Mouse (Mus musculus) left cerebral cortex, postnatal 10 days (tissue): ENCODE data around the gene Flt3. TPM values are rescaled to one million over a fixed set of nuclear protein-coding genes. Genes with fewer than 3 reads are reported as not detected.

Experiments
- DNase-seq, 2 experiments: peaks; one replicate each; pipeline ENCODE4 v3.0.0; 2021 to 2022; ENCODE audit warnings: low spot score in 2 of 2, mixed read lengths in 1 of 2; ENCODE audit errors: extremely low spot score in 1 of 2
- intact Hi-C: fragments of 180-260 bp; cut with DNase I; formaldehyde crosslinking; loops from one replicate; pipeline ENCODE4 v1.15.1; 2025
- total RNA-seq, 2 experiments: library from RNA; stranded (reverse); gene quantifications; 2 replicates each; pipeline ENCODE4 v1.2.3; 2021

Flt3 gene
- total RNA-seq, 2 experiments from 2014 or later, result 2.2 to 2.6 TPM

DNA sequence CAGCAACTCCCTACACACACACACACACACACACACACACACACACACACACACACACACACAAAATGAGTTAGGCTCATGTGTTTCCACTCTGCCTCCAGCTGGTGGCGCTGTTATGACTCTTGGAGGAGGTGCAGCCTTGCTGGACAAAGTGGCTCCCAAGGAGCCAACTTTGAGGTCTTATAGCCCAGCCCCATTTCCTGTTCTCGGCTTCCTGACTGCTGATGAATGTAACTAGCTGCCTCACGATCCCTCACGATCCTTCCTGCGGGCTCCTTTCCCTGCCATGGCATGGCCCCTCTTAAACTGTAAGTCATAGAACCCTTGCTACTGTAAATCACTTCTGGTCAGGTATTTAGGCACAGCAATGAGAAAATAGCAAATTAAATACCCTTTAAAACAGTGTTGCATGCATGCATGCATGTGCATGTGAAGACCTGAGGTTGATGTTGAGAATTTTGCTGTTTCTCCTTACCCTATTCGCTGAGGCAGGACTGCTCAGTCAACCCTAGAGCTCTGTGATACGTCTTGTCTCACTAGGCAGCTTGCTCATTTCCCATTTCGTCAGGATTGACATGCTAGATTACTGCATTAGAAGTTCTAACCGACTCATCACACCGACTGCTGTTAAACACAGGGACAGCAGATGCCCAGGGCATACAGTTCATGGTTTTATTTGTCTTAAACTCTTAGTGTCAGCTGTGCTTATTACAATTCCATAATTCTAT is 18.3 kb upstream of the Flt3 start:
- DNase-seq, result peak in 1 of 2 experiments; percentile 76
- intact Hi-C loops, result no loop called here

DNA sequence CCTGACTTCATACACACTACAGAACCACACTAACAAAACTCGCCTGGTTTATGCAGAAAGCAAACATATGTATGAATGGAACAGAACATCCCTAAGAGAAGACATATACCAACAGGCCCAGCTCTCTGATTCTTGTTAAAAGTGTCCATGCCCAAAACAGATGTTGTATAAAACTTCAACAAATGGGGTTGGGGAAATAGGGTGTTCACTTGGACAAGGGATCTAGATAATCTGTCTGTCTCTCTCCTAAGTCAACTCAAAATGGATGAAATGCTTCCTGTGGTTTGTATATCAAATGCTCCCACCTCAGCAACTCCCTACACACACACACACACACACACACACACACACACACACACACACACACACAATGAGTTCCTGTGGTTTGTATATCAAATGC is 17.7 kb upstream of the Flt3 start:
- no peak for DNase-seq
- intact Hi-C loops, result no loop called here

DNA sequence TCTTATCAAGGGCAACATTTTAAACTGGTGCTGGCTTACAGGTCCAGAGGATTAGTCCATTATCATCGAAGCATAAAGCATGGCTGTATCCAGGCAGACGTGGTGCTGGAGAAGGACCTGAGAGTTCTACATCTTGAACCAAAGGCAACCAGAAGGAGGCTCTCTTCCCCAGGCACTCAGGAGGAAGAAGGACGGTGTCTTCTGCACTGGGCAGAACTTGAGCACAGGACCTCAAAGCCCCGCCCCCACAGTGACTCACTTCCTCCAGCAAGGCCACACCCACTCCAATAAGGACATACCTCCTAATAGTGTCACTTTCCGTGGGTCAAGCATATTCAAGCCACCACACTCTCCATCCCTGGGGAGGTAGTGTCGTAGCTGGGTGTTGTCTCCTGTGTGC is 10.3 kb upstream of the Flt3 start:
- intact Hi-C loops, result no loop called here
- DNase-seq, result peak in 1 of 2 experiments; percentile 34

DNA sequence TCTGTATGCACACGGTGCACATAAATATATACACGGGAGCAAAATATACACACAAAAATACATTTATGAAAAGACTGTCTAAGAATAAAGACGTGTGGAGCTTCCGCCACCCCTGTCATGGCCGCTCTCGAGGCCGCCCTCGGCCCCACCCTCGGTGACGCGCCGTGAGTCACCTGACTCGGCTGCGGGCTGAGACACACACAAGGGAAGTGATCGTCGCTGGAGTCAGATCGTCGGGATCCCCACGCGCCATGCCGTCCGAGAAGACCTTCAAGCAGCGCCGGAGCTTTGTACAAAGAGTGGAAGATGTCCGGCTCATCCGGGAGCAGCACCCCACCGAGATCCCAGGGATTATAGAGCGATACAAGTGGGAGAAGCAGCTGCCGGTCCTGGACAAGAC is 8.4 kb upstream of the Flt3 start:
- peak in 1 of 2 experiments; percentile 44 for DNase-seq
- intact Hi-C loops, result loop anchor here (10.0 kb wide), 1 partner anchor 436 kb away; no protein-coding TSS in a partner anchor

DNA sequence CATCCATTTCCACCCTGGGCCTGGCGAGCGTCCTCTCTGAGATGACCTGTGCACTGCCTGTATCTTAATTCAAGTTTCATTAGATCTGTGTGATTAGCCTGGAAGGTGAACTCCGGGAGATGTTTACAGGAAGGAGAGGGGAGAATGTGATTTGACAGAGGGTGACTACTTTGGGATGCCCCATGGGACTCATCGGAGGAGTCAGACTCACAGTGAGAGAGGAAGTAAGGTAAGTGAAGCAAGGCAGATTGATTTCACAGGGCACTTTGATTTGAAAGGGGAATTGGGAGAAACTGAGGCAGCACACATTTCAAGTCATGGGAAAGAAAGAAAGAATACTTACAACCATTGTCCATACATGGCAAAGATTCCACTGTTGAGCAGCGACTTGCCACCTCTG is 5.8 kb upstream of the Flt3 start:
- intact Hi-C loops, result loop anchor here (10.0 kb wide), 1 partner anchor 439 kb away; no protein-coding TSS in a partner anchor

DNA sequence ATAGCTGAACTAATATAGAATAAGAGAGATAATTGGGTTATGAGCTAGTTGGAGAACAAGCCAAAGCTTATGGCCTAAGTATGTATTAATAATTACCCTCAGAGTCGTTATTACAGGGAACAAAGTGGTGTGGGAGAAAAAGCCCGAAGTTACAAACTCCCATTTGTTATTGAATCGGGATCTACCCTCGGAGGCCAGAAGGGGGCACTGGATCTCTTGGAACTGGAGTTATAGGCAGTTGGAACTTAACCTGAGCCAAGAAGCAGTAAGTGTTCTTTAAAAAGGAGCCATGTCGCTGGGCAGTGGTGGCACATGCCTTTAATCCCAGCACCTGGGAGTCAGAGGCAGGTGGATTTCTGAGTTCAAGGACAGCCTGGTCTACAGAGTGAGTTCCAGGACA is 2.2 kb upstream of the Flt3 start:
- DNase-seq, result peak; percentile 20 to 66
- intact Hi-C loops, result loop anchor here (10.0 kb wide), 1 partner anchor 442 kb away; no protein-coding TSS in a partner anchor

More for the DNA sequence above, 5.8 kb upstream of the Flt3 start:
- no peak for DNase-seq

DNA sequence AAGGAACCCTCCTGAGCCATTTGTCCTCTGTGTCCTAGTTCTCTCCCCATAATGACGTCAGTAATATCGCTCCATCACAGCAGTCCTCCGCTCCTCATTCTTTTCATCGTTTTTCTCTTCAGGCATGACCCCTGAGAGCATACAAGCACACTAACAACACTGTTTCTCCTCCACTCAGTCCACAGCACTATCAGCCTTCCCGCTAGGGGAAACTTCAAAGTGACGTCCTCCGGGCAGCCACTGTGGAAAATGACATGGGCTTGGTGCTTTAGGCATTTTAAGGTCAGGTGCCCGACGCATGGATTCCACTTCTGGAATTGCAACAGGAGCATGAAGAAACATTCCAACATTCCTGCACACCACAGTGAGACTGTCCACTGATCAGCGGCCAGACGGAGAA is 735 bp upstream of the Flt3 start:
- DNase-seq, result no peak
- intact Hi-C loops, result loop anchor here (10.0 kb wide), 1 partner anchor 444 kb away; no protein-coding TSS in a partner anchor

DNA sequence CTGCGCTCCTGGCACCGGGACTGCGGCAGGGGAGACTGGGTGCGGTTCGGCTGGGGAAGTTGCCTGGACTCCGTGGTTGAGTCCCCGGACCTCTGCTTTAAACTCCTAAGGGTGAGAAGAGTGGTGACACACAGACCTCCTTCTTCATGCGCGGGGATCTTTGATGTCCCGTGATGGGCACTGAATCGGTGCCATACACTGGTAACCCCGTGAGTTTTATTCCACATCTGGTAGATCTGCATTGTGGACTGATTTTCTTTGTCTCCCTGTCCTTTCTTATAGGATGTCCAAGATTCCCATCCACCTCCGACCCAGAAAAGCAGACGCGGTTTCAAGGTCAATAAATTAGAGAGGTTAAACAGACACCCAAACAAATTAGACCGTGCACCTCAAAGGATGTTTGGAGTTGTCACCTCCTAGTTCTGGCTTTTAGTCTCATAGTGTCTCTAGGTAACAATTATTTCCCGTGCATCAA is 253 bp upstream of the Flt3 start:
- no peak for DNase-seq
- intact Hi-C loops, result loop anchor here (10.0 kb wide), 1 partner anchor 444 kb away; no protein-coding TSS in a partner anchor

DNA sequence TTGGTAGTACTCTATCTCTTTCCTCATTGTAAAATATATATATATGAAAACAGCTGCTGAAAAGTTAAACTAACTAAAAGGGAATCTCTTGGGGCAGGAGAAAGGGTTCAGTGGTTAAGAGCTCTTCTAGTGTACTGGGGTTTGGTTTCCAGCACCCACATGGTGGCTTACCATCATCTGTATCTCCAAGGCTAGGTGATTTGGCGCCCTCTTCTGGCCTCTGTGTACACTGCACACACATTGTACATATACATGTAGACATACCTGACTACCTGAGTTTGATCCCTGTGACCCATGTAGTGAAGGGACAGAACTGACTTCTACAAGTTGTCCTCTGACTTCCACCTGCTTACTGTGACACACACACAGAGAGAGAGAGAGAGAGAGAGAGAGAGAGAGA is 5.2 kb downstream of the Flt3 start:
- no peak for DNase-seq
- intact Hi-C loops, result no loop called here

DNA sequence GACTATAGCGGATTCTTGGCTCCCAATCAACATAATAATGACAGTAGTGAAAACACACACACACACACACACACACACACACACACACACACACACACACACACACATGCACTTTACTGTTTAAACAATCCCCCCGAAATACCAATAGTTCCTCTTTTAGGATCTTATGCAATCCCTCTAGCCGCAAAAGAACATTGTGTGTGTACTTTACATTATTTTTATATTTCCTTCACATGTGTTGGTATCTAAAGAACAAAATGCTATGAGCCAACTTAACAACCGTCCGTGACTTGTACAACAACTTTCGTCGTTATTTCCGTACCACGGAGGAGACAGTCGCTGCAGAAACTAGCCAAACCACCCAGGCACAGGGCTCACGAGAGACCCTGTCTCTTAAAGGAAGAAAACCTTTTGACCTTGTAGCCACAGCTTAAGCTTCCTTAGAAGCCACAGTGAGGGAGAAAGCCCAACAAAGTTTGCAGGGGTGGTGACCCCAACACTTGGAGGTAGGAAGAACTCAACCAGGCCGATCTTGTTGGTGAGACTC is 7.5 kb downstream of the Flt3 start:
- intact Hi-C loops, result no loop called here
- DNase-seq, result no peak

DNA sequence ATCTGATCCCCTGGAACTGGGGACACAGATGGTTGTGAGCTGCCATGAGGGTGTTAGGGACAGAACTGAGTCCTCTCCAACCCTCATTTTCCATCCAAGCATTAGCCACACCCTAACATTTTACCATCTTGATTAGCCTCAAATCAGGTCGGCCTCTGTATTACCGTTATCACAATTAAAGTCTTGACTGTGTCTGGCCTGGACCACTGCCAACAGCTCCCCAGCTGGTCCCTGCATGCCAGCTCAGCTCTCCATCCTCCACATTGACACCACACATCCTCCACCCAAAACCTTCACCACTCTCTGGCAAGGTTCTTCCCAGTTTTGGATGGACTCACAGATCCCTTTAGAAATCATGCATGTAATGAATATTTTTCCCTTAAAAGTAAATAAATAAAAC is 9.5 kb downstream of the Flt3 start:
- intact Hi-C loops, result no loop called here
- peak in 1 of 2 experiments; percentile 37 for DNase-seq

DNA sequence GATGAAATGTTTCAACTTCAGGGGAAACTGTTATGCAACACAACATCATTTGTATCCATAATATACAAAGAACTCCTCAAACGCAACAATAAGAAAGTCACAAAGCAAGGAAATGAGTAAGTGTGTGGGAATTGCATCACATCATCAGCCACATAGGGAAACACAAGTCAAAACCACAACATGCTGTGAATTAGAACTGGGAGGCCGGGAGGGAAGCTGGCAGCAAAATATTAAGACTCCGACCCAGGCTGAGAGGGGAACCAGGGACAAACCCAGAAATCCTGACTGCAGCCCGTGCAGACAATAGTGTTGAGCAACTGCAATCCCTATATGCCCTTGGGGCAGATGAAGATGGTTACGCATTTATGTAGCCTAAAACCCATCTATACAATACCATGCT is 11.2 kb downstream of the Flt3 start:
- DNase-seq, result no peak
- intact Hi-C loops, result no loop called here

DNA sequence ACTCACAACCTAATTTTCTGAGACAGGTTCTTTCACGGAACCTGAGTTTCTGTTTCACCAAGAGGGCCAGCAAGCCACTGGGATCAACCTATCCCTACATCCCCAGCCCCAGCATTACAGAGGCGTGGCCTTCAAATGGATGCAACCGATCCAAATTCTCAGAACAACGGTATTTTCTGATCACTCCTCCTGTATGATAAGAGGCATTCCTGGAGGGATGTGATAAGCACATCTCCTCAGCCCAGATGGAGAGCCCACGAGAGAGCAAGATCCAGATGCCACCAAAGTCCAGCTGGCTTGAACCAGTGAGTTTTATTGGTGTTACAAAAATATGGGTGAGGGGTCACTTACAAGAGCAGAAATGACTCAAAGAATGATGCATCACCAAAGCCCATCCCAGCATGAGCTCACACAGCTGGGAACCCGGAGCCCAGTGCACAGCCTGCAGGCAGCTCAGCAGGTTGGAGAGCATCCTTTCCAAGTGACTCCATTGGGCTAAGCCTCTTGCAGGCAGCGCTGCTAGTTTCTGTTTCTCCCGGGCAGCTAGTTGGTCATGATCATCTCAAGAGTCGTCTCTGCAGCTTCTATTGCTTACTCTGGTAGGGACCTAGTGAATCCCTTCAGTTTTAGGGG is 11.8 kb downstream of the Flt3 start:
- no peak for DNase-seq
- intact Hi-C loops, result no loop called here

DNA sequence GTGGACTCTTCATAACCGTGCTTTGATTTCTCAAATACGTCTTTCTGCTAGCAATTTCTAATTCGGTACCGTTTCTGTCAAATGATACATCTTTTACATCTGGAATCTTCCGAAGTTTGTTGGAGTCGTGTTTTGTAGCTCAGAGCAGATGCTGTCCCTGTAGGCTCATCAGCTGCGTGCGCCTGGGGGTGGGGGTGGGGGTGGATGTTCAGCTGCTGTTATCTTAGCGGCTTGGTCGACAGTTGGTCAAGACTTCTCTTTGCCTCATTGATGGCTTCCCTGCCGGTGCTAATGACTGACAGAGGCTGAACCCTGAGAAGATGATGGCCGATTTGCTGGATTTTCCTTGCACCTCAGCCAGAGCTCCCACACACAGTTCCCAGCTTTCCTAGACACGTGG is 13.4 kb downstream of the Flt3 start:
- intact Hi-C loops, result no loop called here

DNA sequence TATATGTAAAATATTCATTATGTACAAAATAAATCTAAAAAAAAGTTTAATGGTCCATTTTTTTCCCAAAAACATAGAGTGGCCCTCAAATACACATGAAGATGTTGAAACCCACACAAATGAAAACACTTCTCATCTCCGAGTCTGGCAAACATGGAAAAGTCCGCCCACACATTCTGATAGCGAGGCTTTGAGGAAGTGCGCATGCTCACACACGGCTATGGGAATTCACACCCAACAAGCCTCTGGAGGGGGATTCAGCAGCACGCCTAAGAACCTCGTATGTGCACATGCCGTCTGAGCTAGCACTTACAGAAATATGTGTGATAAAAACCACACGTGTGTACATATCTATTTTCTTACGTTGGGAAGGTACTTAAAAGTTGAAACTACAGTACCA is 18.9 kb downstream of the Flt3 start:
- peak in 1 of 2 experiments; percentile 28 for DNase-seq
- intact Hi-C loops, result no loop called here

More for the DNA sequence above, 13.4 kb downstream of the Flt3 start:
- DNase-seq, result no peak

DNA sequence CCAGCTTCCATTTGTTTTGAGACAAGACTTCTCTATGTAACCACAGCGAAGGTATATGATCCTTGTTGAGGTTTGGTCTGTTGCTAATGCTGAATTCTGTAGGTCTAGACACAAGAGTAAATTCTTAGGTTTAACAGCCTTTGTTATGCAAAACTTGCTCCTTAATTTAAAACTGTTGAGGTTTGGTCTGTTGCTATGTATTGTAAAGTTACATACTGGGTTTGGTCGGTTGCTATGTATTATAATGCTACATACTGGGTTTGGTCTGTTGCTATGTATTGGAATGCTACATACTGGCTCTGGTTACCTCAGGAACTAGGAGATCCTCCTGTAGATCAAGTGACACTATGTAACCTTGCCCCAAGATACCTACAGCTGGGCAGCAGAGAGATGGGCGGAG is 20.8 kb downstream of the Flt3 start:
- intact Hi-C loops, result no loop called here
- no peak for DNase-seq

DNA sequence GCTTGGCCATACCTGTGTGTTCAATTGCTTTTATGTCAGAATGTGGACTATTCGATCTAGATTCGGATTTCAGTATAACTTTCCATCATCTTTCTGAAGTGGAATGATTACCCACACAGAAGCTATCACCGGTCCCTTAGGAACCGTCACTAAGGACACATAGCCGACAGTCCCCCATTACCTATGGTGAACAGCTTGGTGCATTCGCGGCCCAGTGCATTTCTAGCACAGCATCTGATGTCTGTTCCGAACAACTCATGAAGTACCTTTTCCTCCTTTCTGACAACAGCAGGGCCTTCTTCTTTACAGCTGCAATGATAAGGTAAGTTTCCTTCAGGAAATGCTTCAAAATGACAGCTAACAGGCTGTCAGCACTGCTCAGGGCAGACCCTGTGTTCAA is 30.0 kb downstream of the Flt3 start:
- intact Hi-C loops, result no loop called here
- DNase-seq, result no peak

DNA sequence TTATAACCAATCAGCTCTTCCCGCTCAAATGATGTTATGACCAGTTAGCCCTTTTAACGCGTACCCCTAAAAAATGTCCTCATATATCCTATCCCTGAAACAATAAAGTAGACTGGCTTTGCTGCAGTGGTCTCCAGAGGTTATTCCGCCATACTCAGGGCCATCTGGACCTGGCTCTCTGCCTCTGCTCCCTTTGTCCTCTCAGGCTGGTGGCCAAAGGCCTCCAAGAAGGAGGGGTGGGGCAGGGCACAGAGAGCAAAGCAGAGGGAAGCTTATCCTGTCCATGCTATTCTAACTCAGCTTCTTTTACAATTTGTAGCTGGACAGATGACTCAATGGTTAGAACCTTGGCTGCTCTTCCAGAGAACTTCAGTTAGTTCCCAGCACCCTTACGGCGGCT is 32.1 kb downstream of the Flt3 start:
- intact Hi-C loops, result no loop called here
- no peak for DNase-seq

DNA sequence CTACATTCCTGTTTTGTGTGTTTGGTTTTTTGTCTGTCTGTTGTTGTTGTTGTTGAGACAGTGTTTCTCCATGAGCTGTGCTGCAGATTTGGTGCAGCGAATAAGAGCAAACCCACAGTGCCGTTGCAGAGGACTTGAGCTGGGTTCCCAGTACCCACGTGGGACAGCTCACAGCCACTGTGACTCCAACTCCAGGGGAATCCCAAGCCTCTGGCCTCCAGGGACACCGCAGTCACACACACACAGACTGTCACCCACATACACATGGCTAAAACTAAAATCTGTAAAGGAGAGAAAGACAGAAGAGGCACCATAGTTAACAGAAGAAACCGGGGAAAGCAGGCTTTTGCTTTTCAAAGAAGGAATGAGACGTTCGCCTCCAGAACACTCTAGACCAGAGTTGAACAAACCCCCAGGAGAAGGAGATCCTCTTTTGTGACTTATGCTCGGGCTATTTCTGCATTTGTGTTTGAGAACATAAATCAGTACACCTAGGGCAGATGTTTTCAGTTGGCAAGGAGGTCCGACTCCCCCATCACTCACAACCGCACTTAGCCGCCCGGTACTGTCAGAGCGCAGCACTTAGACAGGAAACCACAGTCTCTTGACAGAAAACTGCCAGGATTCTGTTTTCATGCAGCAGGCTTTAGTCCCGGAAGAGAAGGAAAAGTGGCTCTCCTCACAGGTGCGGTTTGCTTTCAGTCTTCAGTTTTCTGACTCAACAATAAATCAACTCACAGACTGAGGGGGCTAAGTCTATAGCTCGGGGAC is 34.1 kb downstream of the Flt3 start:
- intact Hi-C loops, result no loop called here
- no peak for DNase-seq
